Mouse (Mus musculus) neural tube, embryonic 11.5 days (tissue): Measurements from ENCODE around the gene Slc5a10. TPM values are rescaled to one million over a fixed set of nuclear protein-coding genes. Genes with fewer than 3 reads are reported as not detected.

Experiments
- ATAC-seq: fragments of 200-750 bp; cut with Nextera tagmentation; 2 replicates; pipeline ENCODE4 v1.8.0; 2017; ENCODE audit warnings: moderate number of reproducible peaks, mild to moderate bottlenecking, moderate TSS enrichment, moderate library complexity; ENCODE audit not compliant: insufficient read depth, low FRiP score, low TSS enrichment
- DNase-seq: peaks from one replicate; pipeline ENCODE4 v3.0.0-alpha.2; 2015; ENCODE audit warnings: low spot score
- H3K27ac ChIP-seq: fragments of 300-500 bp; sonication (generic); 2 replicates; pipeline ENCODE4 v1.5.1; 2014; ENCODE audit warnings: low read depth, mild to moderate bottlenecking, low read length
- H3K27me3 ChIP-seq: fragments of 300-500 bp; sonication (generic); 2 replicates; pipeline ENCODE4 v1.6.1; 2014; ENCODE audit warnings: mild to moderate bottlenecking, low read length, mixed read lengths; ENCODE audit not compliant: control insufficient read depth, insufficient read depth
- H3K36me3 ChIP-seq: fragments of 300-500 bp; sonication (generic); 2 replicates; pipeline ENCODE4 v1.6.1; 2014; ENCODE audit warnings: mild to moderate bottlenecking, low read length, moderate library complexity, mixed read lengths; ENCODE audit not compliant: control insufficient read depth, insufficient read depth
- H3K4me1 ChIP-seq: fragments of 300-500 bp; sonication (generic); 2 replicates; pipeline ENCODE4 v1.6.1; 2014; ENCODE audit warnings: low read length, mixed read lengths; ENCODE audit not compliant: control insufficient read depth, insufficient read depth
- H3K4me2 ChIP-seq: fragments of 300-500 bp; sonication (generic); 2 replicates; pipeline ENCODE4 v1.6.1; 2014; ENCODE audit warnings: low read depth, mild to moderate bottlenecking, moderate library complexity
- H3K4me3 ChIP-seq: fragments of 300-500 bp; sonication (generic); 2 replicates; pipeline ENCODE4 v1.5.1; 2014; ENCODE audit warnings: low read depth, low read length
- H3K9ac ChIP-seq: fragments of 300-500 bp; sonication (generic); 2 replicates; pipeline ENCODE4 v1.6.1; 2014; ENCODE audit warnings: mild to moderate bottlenecking, low read length
- H3K9me3 ChIP-seq: fragments of 300-500 bp; sonication (generic); 2 replicates; pipeline ENCODE4 v1.6.1; 2016; ENCODE audit warnings: low read length; ENCODE audit not compliant: control insufficient read depth
- WGBS: fragments of 180-500 bp; shearing (Covaris S2); extraction: QIAGEN DNeasy Blood & Tissue Kit; methylation state at CpG from one replicate; pipeline ENCODE4 v1.1.7; 2014; 5-methylcytosine and 5-hydroxymethylcytosine counted together
- polyA plus RNA-seq: library from polyadenylated mRNA; unstranded; fragments of >200 nt; fragmentation: Nextera tagmentation; extraction: Ambion mirVana; gene quantifications from 2 replicates; pipeline ENCODE4 v1.2.1, GENCODE M21; 2014

Gene Slc5a10
- polyA plus RNA-seq, 1 experiment from 2014 or later: not detected

GRCm38 (mm10) chr11:61679091-61679866 is 41.3 kb downstream of the Slc5a10 start:
- Histone ChIP-seq H3K27ac (no peak overlapping the region), H3K9ac (no peak overlapping the region), H3K27me3 (peaks cover 13% of the 10 kb centered on the region), H3K9me3 (no peaks in the 10 kb centered on the region), H3K4me1 (peaks cover 12% of the 10 kb centered on the region), H3K36me3 (no peaks in the 10 kb centered on the region), H3K4me3 (no peak overlapping the region), H3K4me2 (no peak overlapping the region)
- WGBS: 72% methylated on average over 4 of the region's 4 CpGs
- DNase-seq: no peak
- ATAC-seq: no peak

GRCm38 (mm10) chr11:61677709-61678108 is 42.9 kb downstream of the Slc5a10 start:
- no peak overlapping the region for H3K4me3 ChIP-seq
- ATAC-seq (no peak), DNase-seq (no peak)
- H3K4me1 ChIP-seq: peaks cover 10% of the 10 kb centered on the region
- no peaks in the 10 kb centered on the region for H3K27me3 ChIP-seq
- H3K36me3 ChIP-seq: no peaks in the 10 kb centered on the region
- WGBS: 86% methylated on average over 4 of the region's 4 CpGs
- H3K9me3 ChIP-seq: no peaks in the 10 kb centered on the region
- H3K27ac ChIP-seq: no peak overlapping the region
- H3K9ac ChIP-seq: no peak overlapping the region
- H3K4me2 ChIP-seq: no peak overlapping the region

GRCm38 (mm10) chr11:61676216-61676854 is 44.3 kb downstream of the Slc5a10 start:
- H3K27ac ChIP-seq: no peak overlapping the region
- H3K9me3 ChIP-seq: no peaks in the 10 kb centered on the region
- DNase-seq: no peak
- H3K4me2 ChIP-seq: no peak overlapping the region
- no peaks in the 10 kb centered on the region for H3K27me3 ChIP-seq
- no peaks in the 10 kb centered on the region for H3K36me3 ChIP-seq
- peaks cover 10% of the 10 kb centered on the region for H3K4me1 ChIP-seq
- WGBS: 52% methylated on average over 7 of the region's 7 CpGs
- H3K4me3 ChIP-seq: no peak overlapping the region
- no peak for ATAC-seq
- H3K9ac ChIP-seq: no peak overlapping the region

GRCm38 (mm10) chr11:61675332-61675731 is 45.3 kb downstream of the Slc5a10 start:
- ATAC-seq: no peak
- Histone ChIP-seq H3K4me3 (no peak overlapping the region), H3K9ac (no peak overlapping the region; the same call in 1 of the 2 replicates), H3K27me3 (no peaks in the 10 kb centered on the region), H3K4me2 (no peak overlapping the region), H3K4me1 (peaks cover 10% of the 10 kb centered on the region), H3K9me3 (no peaks in the 10 kb centered on the region), H3K36me3 (no peaks in the 10 kb centered on the region), H3K27ac (no peak overlapping the region)
- WGBS: 47% methylated on average over 2 of the region's 2 CpGs
- DNase-seq: no peak

GRCm38 (mm10) chr11:61674839-61675159 is 45.8 kb downstream of the Slc5a10 start:
- DNase-seq (peak; percentile 85), ATAC-seq (peak; percentile 69)
- H3K4me1 ChIP-seq: peaks cover 10% of the 10 kb centered on the region
- H3K9ac ChIP-seq: no peak overlapping the region; the same call in 1 of the 2 replicates
- no peak overlapping the region for H3K4me2 ChIP-seq
- H3K27ac ChIP-seq: no peak overlapping the region
- H3K9me3 ChIP-seq: no peaks in the 10 kb centered on the region
- H3K27me3 ChIP-seq: no peaks in the 10 kb centered on the region
- WGBS: 2% methylated on average over 8 of the region's 8 CpGs
- H3K4me3 ChIP-seq: no peak overlapping the region
- H3K36me3 ChIP-seq: no peaks in the 10 kb centered on the region

GRCm38 (mm10) chr11:61674151-61674838 is 46.3 kb downstream of the Slc5a10 start:
- Histone ChIP-seq H3K9ac (no peak overlapping the region), H3K27ac (no peak overlapping the region), H3K4me2 (no peak overlapping the region)

GRCm38 (mm10) chr11:61673686-61674085 is 46.9 kb downstream of the Slc5a10 start:
- ATAC-seq (no peak), DNase-seq (no peak)
- Histone ChIP-seq H3K27me3 (no peaks in the 10 kb centered on the region), H3K4me1 (peaks cover 10% of the 10 kb centered on the region), H3K27ac (no peak overlapping the region), H3K36me3 (no peaks in the 10 kb centered on the region), H3K9ac (no peak overlapping the region), H3K9me3 (no peaks in the 10 kb centered on the region), H3K4me2 (no peak overlapping the region), H3K4me3 (no peak overlapping the region)
- 27% methylated on average over 8 of the region's 8 CpGs for WGBS

More at GRCm38 (mm10) chr11:61674151-61674838, 46.3 kb downstream of the Slc5a10 start:
- no peak for DNase-seq
- no peaks in the 10 kb centered on the region for H3K27me3 ChIP-seq
- H3K9me3 ChIP-seq: no peaks in the 10 kb centered on the region
- H3K36me3 ChIP-seq: no peaks in the 10 kb centered on the region
- H3K4me1 ChIP-seq: peaks cover 10% of the 10 kb centered on the region
- H3K4me3 ChIP-seq: no peak overlapping the region
- ATAC-seq: peak; percentile 68
- 19% methylated on average over 19 of the region's 19 CpGs for WGBS

- Histone ChIP-seq H3K9ac (no peak overlapping the region), H3K9me3 (no peaks in the 10 kb centered on the region), H3K4me3 (no peak overlapping the region), H3K27me3 (no peaks in the 10 kb centered on the region), H3K36me3 (no peaks in the 10 kb centered on the region), H3K4me2 (no peak overlapping the region), H3K27ac (no peak overlapping the region), H3K4me1 (peaks cover 10% of the 10 kb centered on the region)
- no peak for ATAC-seq
- 60% methylated on average over 19 of the region's 19 CpGs for WGBS
- no peak for DNase-seq
These were observed 48.7 kb downstream of the Slc5a10 start for GRCm38 (mm10) chr11:61671781-61672383.
